Mouse (Mus musculus): ENCODE measurements at regions not wholly inside any gene's neighbourhood (a gene's known extent, or its start where the extent isn't known, plus 50 kb on each side); places are given as distances from the start of the nearest gene placed in this dataset.

DNA sequence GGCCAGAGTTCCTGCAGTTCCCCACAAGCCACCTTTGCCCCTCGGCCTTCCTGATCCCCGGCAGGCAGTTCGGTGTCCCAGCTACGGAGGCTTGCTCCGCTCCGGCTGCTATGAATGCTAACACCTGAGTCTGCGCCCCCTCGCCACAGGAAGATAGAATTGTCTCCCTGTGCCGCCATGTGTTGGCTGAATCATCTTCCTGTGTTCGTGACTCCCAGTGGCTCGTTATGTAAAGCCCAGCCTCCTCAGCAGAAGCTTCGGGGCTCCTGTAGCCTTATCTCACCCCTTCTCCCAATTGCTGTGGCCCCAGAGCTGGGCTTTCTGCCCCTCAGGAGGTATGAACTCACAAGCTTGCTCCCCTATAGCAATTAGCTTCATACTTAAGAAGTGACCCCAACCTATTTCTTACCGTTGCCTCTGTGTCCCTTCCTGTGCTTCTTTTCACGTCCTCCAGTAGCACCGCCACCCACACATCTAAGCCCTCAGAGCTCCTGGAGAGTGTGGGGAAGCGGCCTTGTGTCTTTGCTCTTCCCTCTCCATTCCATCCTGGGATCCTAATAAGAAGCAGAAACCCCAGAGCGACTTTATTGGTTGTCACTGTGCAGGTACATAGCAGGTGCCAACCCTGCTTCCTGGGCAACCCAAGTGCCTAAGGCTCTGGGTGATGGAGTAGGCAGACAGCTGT, 70.1 kb downstream of the Ier5 start:
- no peak overlapping the region for H3K27ac ChIP-seq (ENCODE audit: insufficient read depth, low read length)
- no peaks in the 10 kb centered on the region for H3K27me3 ChIP-seq (ENCODE audit: control insufficient read depth, insufficient read depth, low read length, poor library complexity, severe bottlenecking)
- no peak for TF ChIP-seq CTCF (IDR thresholded peaks at IDR 0.05; ENCODE audit: low read depth, low read length)
- no peak for TF ChIP-seq POLR2A (IDR thresholded peaks at IDR 0.05; ENCODE audit: insufficient read depth, low read length)
- TF ChIP-seq EP300 (IDR thresholded peaks at IDR 0.05; ENCODE audit: insufficient read depth, low read depth, low read length) = no peak
- H3K4me3 ChIP-seq (ENCODE audit: low read depth, low read length) = peak overlapping the region; percentile 0; the same call in 1 of the 2 replicates
- no peak overlapping the region for H3K9ac ChIP-seq (ENCODE audit: low read depth, poor library complexity, severe bottlenecking)
- no peaks in the 10 kb centered on the region for H3K9me3 ChIP-seq (replicated peaks; ENCODE audit: control insufficient read depth, insufficient read depth, low read length, poor library complexity, severe bottlenecking)
- H3K4me1 ChIP-seq (ENCODE audit: control insufficient read depth, insufficient read depth, low read length) = peaks cover 4% of the 10 kb centered on the region
- H3K36me3 ChIP-seq (ENCODE audit: control insufficient read depth, insufficient read depth, low read length, poor library complexity, severe bottlenecking) = no peaks in the 10 kb centered on the region

DNA sequence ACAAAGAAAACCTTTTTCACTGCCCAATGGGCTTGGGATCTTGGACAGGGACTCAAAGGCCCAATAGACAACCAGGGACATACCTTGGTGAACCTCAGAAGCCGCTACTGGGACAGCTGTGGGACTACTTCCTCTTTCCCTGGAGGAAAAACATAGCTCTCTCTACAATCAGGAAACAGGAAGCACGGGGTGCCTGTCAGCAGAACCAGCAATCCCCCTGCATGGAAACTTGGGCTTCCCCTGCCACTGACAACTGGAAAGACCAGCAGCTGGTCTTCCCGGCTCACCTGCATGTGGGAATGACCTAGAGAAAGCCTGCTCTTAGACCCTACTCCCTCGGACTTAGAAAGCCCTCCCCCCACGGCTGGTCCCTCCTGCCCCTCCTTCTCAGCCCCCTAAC, 70.7 kb downstream of the Ier5 start:
- peaks cover 4% of the 10 kb centered on the region for H3K4me1 ChIP-seq (ENCODE audit: control insufficient read depth, insufficient read depth, low read length)
- TF ChIP-seq POLR2A (IDR thresholded peaks at IDR 0.05; ENCODE audit: insufficient read depth, low read length) = no peak
- no peak for TF ChIP-seq EP300 (IDR thresholded peaks at IDR 0.05; ENCODE audit: insufficient read depth, low read depth, low read length)
- TF ChIP-seq CTCF (IDR thresholded peaks at IDR 0.05; ENCODE audit: low read depth, low read length) = no peak
- H3K27ac ChIP-seq (ENCODE audit: insufficient read depth, low read length) = no peak overlapping the region
- no peak overlapping the region for H3K9ac ChIP-seq (ENCODE audit: low read depth, poor library complexity, severe bottlenecking)
- H3K36me3 ChIP-seq (ENCODE audit: control insufficient read depth, insufficient read depth, low read length, poor library complexity, severe bottlenecking) = no peaks in the 10 kb centered on the region
- H3K27me3 ChIP-seq (ENCODE audit: control insufficient read depth, insufficient read depth, low read length, poor library complexity, severe bottlenecking) = no peaks in the 10 kb centered on the region
- H3K4me3 ChIP-seq (ENCODE audit: low read depth, low read length) = peak overlapping the region; percentile 0; the same call in 1 of the 2 replicates
- H3K9me3 ChIP-seq (replicated peaks; ENCODE audit: control insufficient read depth, insufficient read depth, low read length, poor library complexity, severe bottlenecking) = no peaks in the 10 kb centered on the region

DNA sequence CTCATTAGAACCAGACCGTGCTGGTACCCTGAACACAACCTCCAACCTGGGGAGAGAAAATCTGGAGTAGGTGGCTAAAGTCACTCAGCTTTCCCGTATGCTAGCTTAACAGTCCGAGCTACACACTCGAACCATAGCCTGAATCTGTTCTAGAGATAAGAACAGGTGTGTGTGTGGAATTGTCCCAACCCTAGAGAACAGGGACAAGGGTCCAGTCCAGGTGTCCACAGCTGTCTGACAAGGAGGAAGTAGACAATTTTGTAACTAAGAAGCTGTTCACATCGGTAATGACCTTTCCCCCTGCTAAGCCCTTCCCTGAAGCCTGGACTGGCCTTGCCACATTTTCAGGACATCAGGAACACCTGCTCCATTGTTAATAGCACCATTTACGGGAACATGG, 71.3 kb downstream of the Ier5 start:
- Histone ChIP-seq H3K9ac (ENCODE audit: low read depth, poor library complexity, severe bottlenecking) (no peak overlapping the region), H3K4me1 (ENCODE audit: control insufficient read depth, insufficient read depth, low read length) (peaks cover 4% of the 10 kb centered on the region), H3K27me3 (ENCODE audit: control insufficient read depth, insufficient read depth, low read length, poor library complexity, severe bottlenecking) (no peaks in the 10 kb centered on the region), H3K9me3 (replicated peaks; ENCODE audit: control insufficient read depth, insufficient read depth, low read length, poor library complexity, severe bottlenecking) (no peaks in the 10 kb centered on the region), H3K36me3 (ENCODE audit: control insufficient read depth, insufficient read depth, low read length, poor library complexity, severe bottlenecking) (no peaks in the 10 kb centered on the region), H3K27ac (ENCODE audit: insufficient read depth, low read length) (no peak overlapping the region), H3K4me3 (ENCODE audit: low read depth, low read length) (no peak overlapping the region)
- TF ChIP-seq EP300 (IDR thresholded peaks at IDR 0.05; ENCODE audit: insufficient read depth, low read depth, low read length) = no peak
- no peak for TF ChIP-seq POLR2A (IDR thresholded peaks at IDR 0.05; ENCODE audit: insufficient read depth, low read length)
- TF ChIP-seq CTCF (IDR thresholded peaks at IDR 0.05; ENCODE audit: low read depth, low read length) = no peak

DNA sequence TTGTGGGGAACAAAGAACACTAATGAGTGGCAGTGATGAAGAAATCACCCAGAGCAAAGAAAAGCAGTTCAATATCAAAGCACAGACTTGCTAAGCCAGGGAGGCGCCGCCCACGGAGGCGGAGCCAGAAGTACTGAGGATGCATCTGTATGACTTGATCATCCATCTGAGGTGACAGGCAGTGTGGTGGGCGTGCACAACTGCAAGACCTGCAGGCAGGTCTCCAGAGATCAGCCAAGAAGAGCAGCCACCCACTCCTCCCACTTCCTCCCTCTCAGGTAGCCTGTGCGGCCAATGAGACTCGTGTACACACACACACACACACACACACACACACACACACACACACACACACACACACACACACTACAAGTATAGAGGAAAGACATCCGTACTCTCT, 71.9 kb downstream of the Ier5 start:
- Histone ChIP-seq H3K9me3 (replicated peaks; ENCODE audit: control insufficient read depth, insufficient read depth, low read length, poor library complexity, severe bottlenecking) (no peaks in the 10 kb centered on the region), H3K27ac (ENCODE audit: insufficient read depth, low read length) (no peak overlapping the region), H3K4me1 (ENCODE audit: control insufficient read depth, insufficient read depth, low read length) (peaks cover 4% of the 10 kb centered on the region), H3K27me3 (ENCODE audit: control insufficient read depth, insufficient read depth, low read length, poor library complexity, severe bottlenecking) (no peaks in the 10 kb centered on the region), H3K36me3 (ENCODE audit: control insufficient read depth, insufficient read depth, low read length, poor library complexity, severe bottlenecking) (no peaks in the 10 kb centered on the region), H3K4me3 (ENCODE audit: low read depth, low read length) (no peak overlapping the region), H3K9ac (ENCODE audit: low read depth, poor library complexity, severe bottlenecking) (no peak overlapping the region)
- TF ChIP-seq EP300 (IDR thresholded peaks at IDR 0.05; ENCODE audit: insufficient read depth, low read depth, low read length) (no peak), CTCF (IDR thresholded peaks at IDR 0.05; ENCODE audit: low read depth, low read length) (no peak), POLR2A (IDR thresholded peaks at IDR 0.05; ENCODE audit: insufficient read depth, low read length) (no peak)

DNA sequence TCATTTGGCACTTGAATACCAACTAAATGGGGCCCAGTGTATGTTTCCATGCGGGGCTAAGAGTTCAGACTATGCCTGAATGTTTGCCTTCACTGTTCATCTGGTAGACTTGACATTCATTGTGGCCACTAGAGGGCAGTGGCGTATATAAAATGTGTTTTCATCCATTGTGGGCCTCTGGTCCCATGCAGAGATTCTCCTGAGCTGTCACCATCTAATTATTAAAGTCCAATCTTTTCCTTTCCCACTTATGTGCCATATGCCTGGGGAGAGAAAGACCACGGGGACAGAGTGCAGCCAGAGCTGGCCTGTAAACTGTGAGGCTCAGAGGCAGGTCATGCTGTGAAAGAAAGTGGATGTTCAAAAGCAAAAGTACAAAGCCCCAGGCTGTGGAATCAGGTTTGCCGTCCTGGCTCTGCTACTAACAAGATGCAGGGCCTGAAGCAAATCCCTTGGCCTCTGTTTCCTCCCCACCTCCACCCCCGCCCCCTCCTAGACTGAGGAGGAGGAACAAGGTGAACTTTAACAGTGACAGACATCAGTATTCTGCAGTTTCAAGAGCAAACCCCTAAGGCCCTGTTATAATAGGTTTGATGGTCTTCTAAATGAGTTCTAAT, 73.5 kb downstream of the Ier5 start:
- Histone ChIP-seq H3K9me3 (replicated peaks; ENCODE audit: control insufficient read depth, insufficient read depth, low read length, poor library complexity, severe bottlenecking) (no peaks in the 10 kb centered on the region), H3K27ac (ENCODE audit: insufficient read depth, low read length) (no peak overlapping the region)

DNA sequence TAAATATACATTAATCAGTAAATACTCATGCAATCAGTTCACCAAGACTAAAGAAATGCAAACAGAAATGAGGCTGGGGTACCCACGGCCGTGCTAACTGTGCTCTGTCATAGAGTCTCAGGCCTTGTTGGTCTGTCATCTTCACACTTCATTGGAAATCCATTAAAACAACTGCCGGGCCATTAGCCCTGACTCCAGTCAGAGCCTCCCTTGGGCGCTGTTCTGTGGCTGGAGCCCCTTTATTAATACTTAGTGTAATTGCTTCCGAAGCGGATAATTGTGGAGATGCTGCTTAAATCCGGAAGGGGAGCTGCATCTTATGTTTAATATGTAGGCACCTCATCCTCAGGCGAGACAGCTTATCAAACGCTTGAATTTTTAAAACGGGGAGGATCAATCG, 76.1 kb downstream of the Ier5 start:
- H3K36me3 ChIP-seq (ENCODE audit: control insufficient read depth, insufficient read depth, low read length, poor library complexity, severe bottlenecking) = no peaks in the 10 kb centered on the region
- H3K4me3 ChIP-seq (ENCODE audit: low read depth, low read length) = no peak overlapping the region
- no peaks in the 10 kb centered on the region for H3K9me3 ChIP-seq (replicated peaks; ENCODE audit: control insufficient read depth, insufficient read depth, low read length, poor library complexity, severe bottlenecking)
- H3K4me1 ChIP-seq (ENCODE audit: control insufficient read depth, insufficient read depth, low read length) = no peaks in the 10 kb centered on the region
- TF ChIP-seq POLR2A (IDR thresholded peaks at IDR 0.05; ENCODE audit: insufficient read depth, low read length) (no peak), EP300 (IDR thresholded peaks at IDR 0.05; ENCODE audit: insufficient read depth, low read depth, low read length) (no peak), CTCF (IDR thresholded peaks at IDR 0.05; ENCODE audit: low read depth, low read length) (no peak)
- H3K27me3 ChIP-seq (ENCODE audit: control insufficient read depth, insufficient read depth, low read length, poor library complexity, severe bottlenecking) = no peaks in the 10 kb centered on the region
- H3K9ac ChIP-seq (ENCODE audit: low read depth, poor library complexity, severe bottlenecking) = no peak overlapping the region
- H3K27ac ChIP-seq (ENCODE audit: insufficient read depth, low read length) = no peak overlapping the region

More for the DNA sequence above, 73.5 kb downstream of the Ier5 start:
- Histone ChIP-seq H3K36me3 (ENCODE audit: control insufficient read depth, insufficient read depth, low read length, poor library complexity, severe bottlenecking) (no peaks in the 10 kb centered on the region), H3K4me3 (ENCODE audit: low read depth, low read length) (no peak overlapping the region), H3K9ac (ENCODE audit: low read depth, poor library complexity, severe bottlenecking) (no peak overlapping the region), H3K27me3 (ENCODE audit: control insufficient read depth, insufficient read depth, low read length, poor library complexity, severe bottlenecking) (no peaks in the 10 kb centered on the region), H3K4me1 (ENCODE audit: control insufficient read depth, insufficient read depth, low read length) (peaks cover 4% of the 10 kb centered on the region)
- TF ChIP-seq POLR2A (IDR thresholded peaks at IDR 0.05; ENCODE audit: insufficient read depth, low read length) (no peak), EP300 (IDR thresholded peaks at IDR 0.05; ENCODE audit: insufficient read depth, low read depth, low read length) (no peak), CTCF (IDR thresholded peaks at IDR 0.05; ENCODE audit: low read depth, low read length) (no peak)

All from ES-Bruce4 (cell line).